Mouse (Mus musculus) spleen, adult 2 months (tissue): ENCODE results near the gene Unkl. TPM values are rescaled to one million over a fixed set of nuclear protein-coding genes. Genes with fewer than 3 reads are reported as not detected.
"Not testable (repeated sequence)": the region's sequence is repeated elsewhere in the genome, so short reads cannot be mapped to it uniquely, and the experiment has no call there.

ENCODE experiments used
- DNase-seq, 2 experiments: peaks; one replicate each; pipeline versions ENCODE4 v3.0.0 to v3.0.0-alpha.2; 2012 to 2021; ENCODE audit warnings: low spot score in 2 of 2, low read depth in 1 of 2
- H3K27ac ChIP-seq: fragments of 200-500 bp; 2 replicates; pipeline ENCODE4 v1.5.1; 2012; ENCODE audit warnings: low read length, inconsistent platforms; ENCODE audit not compliant: insufficient read depth
- H3K27me3 ChIP-seq: fragments of 200-500 bp; 2 replicates; pipeline ENCODE4 v1.6.1; 2012; ENCODE audit warnings: mild to moderate bottlenecking, moderate library complexity, low read length, inconsistent platforms; ENCODE audit not compliant: control insufficient read depth, insufficient read depth
- H3K36me3 ChIP-seq: fragments of 200-500 bp; 2 replicates; pipeline ENCODE4 v1.6.1; 2012; ENCODE audit warnings: mild to moderate bottlenecking, low read length, inconsistent platforms; ENCODE audit not compliant: control insufficient read depth, insufficient read depth
- H3K4me1 ChIP-seq: fragments of 200-500 bp; 2 replicates; pipeline ENCODE4 v1.6.1; 2011; ENCODE audit warnings: inconsistent platforms; ENCODE audit not compliant: control insufficient read depth, insufficient read depth, insufficient read length
- H3K4me3 ChIP-seq: fragments of 200-500 bp; 2 replicates; pipeline ENCODE4 v1.5.1; 2011; ENCODE audit warnings: mild to moderate bottlenecking, inconsistent platforms; ENCODE audit not compliant: insufficient read depth, insufficient read length; ENCODE audit errors: extremely low read depth
- CTCF ChIP-seq: fragments of 200-500 bp; IDR thresholded peaks from 2 replicates; pipeline ENCODE4 v1.5.1; 2011; ENCODE audit warnings: mild to moderate bottlenecking, inconsistent platforms; ENCODE audit not compliant: insufficient read depth, insufficient read length, insufficient replicate concordance; ENCODE audit errors: extremely low read depth
- POLR2A ChIP-seq: fragments of 200-500 bp; IDR thresholded peaks from 2 replicates; pipeline ENCODE4 v1.6.1; 2011; ENCODE audit warnings: low read depth, low read length, inconsistent platforms
- WGBS: fragments of 180-500 bp; shearing (Covaris S2); methylation state at CpG from one replicate; pipeline ENCODE4 v1.1.7; 2018; 5-methylcytosine and 5-hydroxymethylcytosine counted together
- polyA plus RNA-seq: library from polyadenylated mRNA; depleted of rRNA; stranded (reverse); fragments of >200 nt; gene quantifications from 2 replicates; pipeline ENCODE4 v1.2.3, GENCODE M21; 2012

The Unkl gene
- polyA plus RNA-seq, 1 experiment = 30.4 TPM

- Histone ChIP-seq H3K4me1 (peaks cover 34% of the 10 kb centered on the region), H3K4me3 (peak overlapping the region; percentile 0; the same call in 1 of the 2 replicates)
Observed at GRCm38 (mm10) chr17:25224586-25225222, 36.5 kb downstream of the Unkl start.

GRCm38 (mm10) chr17:25225659-25226058, 37.5 kb downstream of the Unkl start:
- no peak overlapping the region for H3K4me3 ChIP-seq
- TF ChIP-seq CTCF = no peak
- no peak for TF ChIP-seq POLR2A
- peaks cover 30% of the 10 kb centered on the region for H3K4me1 ChIP-seq
- DNase-seq = no peak
- peaks cover 14% of the 10 kb centered on the region for H3K36me3 ChIP-seq
- H3K27ac ChIP-seq = no peak overlapping the region
- no peaks in the 10 kb centered on the region for H3K27me3 ChIP-seq
- WGBS = 88% methylated on average over 4 of the region's 4 CpGs

More at GRCm38 (mm10) chr17:25224586-25225222, 36.5 kb downstream of the Unkl start:
- peak overlapping the region; percentile 72 for H3K27ac ChIP-seq
- peak; percentile 42 to 53 for DNase-seq
- 58% methylated on average over 7 of the region's 7 CpGs for WGBS
- TF ChIP-seq POLR2A = no peak
- no peak for TF ChIP-seq CTCF
- H3K27me3 ChIP-seq = no peaks in the 10 kb centered on the region
- peaks cover 9% of the 10 kb centered on the region for H3K36me3 ChIP-seq

GRCm38 (mm10) chr17:25227991-25228390, 39.8 kb downstream of the Unkl start:
- Histone ChIP-seq H3K4me1 (peaks cover 22% of the 10 kb centered on the region), H3K27ac (no peak overlapping the region), H3K27me3 (no peaks in the 10 kb centered on the region), H3K4me3 (no peak overlapping the region), H3K36me3 (peaks cover 22% of the 10 kb centered on the region)
- no peak for DNase-seq
- WGBS = 80% methylated on average over 5 of the region's 5 CpGs
- TF ChIP-seq CTCF (no peak), POLR2A (no peak)

- H3K27me3 ChIP-seq, DNase-seq, H3K27ac ChIP-seq, H3K4me1 ChIP-seq, H3K4me3 ChIP-seq: not testable (repeated sequence)
- peaks cover 28% of the 10 kb centered on the region for H3K36me3 ChIP-seq
- 81% methylated on average over 17 of the region's 17 CpGs for WGBS
Observed at GRCm38 (mm10) chr17:25230014-25230655, 41.9 kb downstream of the Unkl start.

- Histone ChIP-seq H3K4me3 (no peak overlapping the region), H3K36me3 (peaks cover 33% of the 10 kb centered on the region), H3K27ac (no peak overlapping the region), H3K27me3 (no peaks in the 10 kb centered on the region), H3K4me1 (no peaks in the 10 kb centered on the region)
- no peak for DNase-seq
- no peak for TF ChIP-seq CTCF
- TF ChIP-seq POLR2A = no peak
- 96% methylated on average over 3 of the region's 3 CpGs for WGBS
Observed at GRCm38 (mm10) chr17:25230700-25231099, 42.5 kb downstream of the Unkl start.

GRCm38 (mm10) chr17:25231621-25232020, 43.4 kb downstream of the Unkl start:
- H3K27me3 ChIP-seq, H3K27ac ChIP-seq, H3K4me1 ChIP-seq, H3K4me3 ChIP-seq, DNase-seq: not testable (repeated sequence)
- WGBS = 92% methylated on average over 6 of the region's 11 CpGs
- peaks cover 33% of the 10 kb centered on the region for H3K36me3 ChIP-seq

GRCm38 (mm10) chr17:25235635-25236034, 47.4 kb downstream of the Unkl start:
- no peaks in the 10 kb centered on the region for H3K27me3 ChIP-seq
- H3K4me1 ChIP-seq = peaks cover 4% of the 10 kb centered on the region
- WGBS = 85% methylated on average over 9 of the region's 9 CpGs
- DNase-seq = no peak
- no peak overlapping the region for H3K4me3 ChIP-seq
- peaks cover 21% of the 10 kb centered on the region for H3K36me3 ChIP-seq
- no peak for TF ChIP-seq POLR2A
- TF ChIP-seq CTCF = no peak
- no peak overlapping the region for H3K27ac ChIP-seq
